In genomic region chr9:9113847-9114246, GRCm38 (mm10) we compare ENCODE assay signal across 16 mouse cellular contexts.
"Had no signal": no experiment of that assay in that cellular context is flagged by ENCODE, and none has a peak within 500 bp of the region (broad histone marks: within the 10 kb centered on the region; RNA-seq: fewer than 3 reads in every experiment).

No protein-coding gene starts in this region.

- H3K9me3 ChIP-seq: neural tube, embryonic 13.5 days; neural tube, embryonic 15.5 days; stomach, embryonic 15.5 days had no signal

- H3K36me3 ChIP-seq: neural tube, embryonic 13.5 days; neural tube, embryonic 15.5 days; stomach, embryonic 15.5 days had no signal

- H3K27me3 ChIP-seq: neural tube, embryonic 13.5 days; neural tube, embryonic 15.5 days; stomach, embryonic 15.5 days had no signal

- H3K4me3 ChIP-seq: neural tube, embryonic 13.5 days; neural tube, embryonic 15.5 days; stomach, embryonic 15.5 days had no signal

- H3K27ac ChIP-seq: neural tube, embryonic 13.5 days; neural tube, embryonic 15.5 days; stomach, embryonic 15.5 days; stomach, postnatal 0 days had no signal

- H3K9ac ChIP-seq: neural tube, embryonic 13.5 days; neural tube, embryonic 15.5 days; stomach, embryonic 15.5 days had no signal

- H3K4me1 ChIP-seq: neural tube, embryonic 13.5 days; neural tube, embryonic 15.5 days; stomach, embryonic 15.5 days had no signal

- DNase-seq: retina, postnatal 1 day; right cerebral cortex, adult 18-20 months; right cerebral cortex, postnatal 14 days; right cerebral cortex, postnatal 25 days; right cerebral cortex, postnatal 4 days; spleen, adult 18-20 months; thymus, adult 18-20 months; thymus, adult 2 months; thymus, postnatal 14 days; thymus, postnatal 25 days; thymus, postnatal 36 days; thymus, postnatal 4 days had no signal
